Mouse (Mus musculus) hindbrain, embryonic 13.5 days (tissue): ENCODE results near the gene Rnf167. TPM values are rescaled to one million over a fixed set of nuclear protein-coding genes. Genes with fewer than 3 reads are reported as not detected.

ENCODE experiments used
- ATAC-seq: fragments of 200-750 bp; cut with Nextera tagmentation; 2 replicates; pipeline ENCODE4 v1.8.0; 2017; ENCODE audit warnings: moderate TSS enrichment; ENCODE audit not compliant: low FRiP score
- H3K27ac ChIP-seq: fragments of 300-500 bp; sonication (generic); 2 replicates; pipeline ENCODE4 v1.5.1; 2015; ENCODE audit warnings: inconsistent platforms, mild to moderate bottlenecking, moderate library complexity
- H3K27me3 ChIP-seq: fragments of 300-500 bp; sonication (generic); 2 replicates; pipeline ENCODE4 v1.6.1; 2015; ENCODE audit warnings: mild to moderate bottlenecking, inconsistent platforms
- H3K36me3 ChIP-seq: fragments of 300-500 bp; sonication (generic); 2 replicates; pipeline ENCODE4 v1.6.1; 2015; ENCODE audit warnings: mild to moderate bottlenecking, inconsistent platforms
- H3K4me1 ChIP-seq: fragments of 300-500 bp; sonication (generic); replicated peaks from 2 replicates; pipeline ENCODE4 v1.6.1; 2015; ENCODE audit warnings: inconsistent platforms
- H3K4me2 ChIP-seq: fragments of 300-500 bp; sonication (generic); 2 replicates; pipeline ENCODE4 v1.6.1; 2015; ENCODE audit warnings: inconsistent platforms, mild to moderate bottlenecking, moderate library complexity
- H3K4me3 ChIP-seq: fragments of 300-500 bp; sonication (generic); 2 replicates; pipeline ENCODE4 v1.5.1; 2015; ENCODE audit warnings: mild to moderate bottlenecking, inconsistent platforms
- H3K9ac ChIP-seq: fragments of 300-500 bp; sonication (generic); 2 replicates; pipeline ENCODE4 v1.6.1; 2015; ENCODE audit warnings: mild to moderate bottlenecking, inconsistent platforms
- H3K9me3 ChIP-seq: fragments of 300-500 bp; sonication (generic); 2 replicates; pipeline ENCODE4 v1.6.1; 2016; ENCODE audit warnings: inconsistent platforms
- WGBS: fragments of 180-500 bp; shearing (Covaris S2); methylation state at CpG from one replicate; pipeline ENCODE4 v1.1.7; 2015; 5-methylcytosine and 5-hydroxymethylcytosine counted together
- polyA plus RNA-seq: library from polyadenylated mRNA; unstranded; fragments of >200 nt; fragmentation: Nextera tagmentation; extraction: Ambion mirVana; gene quantifications from 2 replicates; pipeline ENCODE4 v1.2.1, GENCODE M21; 2015

Rnf167 gene
- polyA plus RNA-seq, 1 experiment from 2014 or later, result 109 TPM

DNA sequence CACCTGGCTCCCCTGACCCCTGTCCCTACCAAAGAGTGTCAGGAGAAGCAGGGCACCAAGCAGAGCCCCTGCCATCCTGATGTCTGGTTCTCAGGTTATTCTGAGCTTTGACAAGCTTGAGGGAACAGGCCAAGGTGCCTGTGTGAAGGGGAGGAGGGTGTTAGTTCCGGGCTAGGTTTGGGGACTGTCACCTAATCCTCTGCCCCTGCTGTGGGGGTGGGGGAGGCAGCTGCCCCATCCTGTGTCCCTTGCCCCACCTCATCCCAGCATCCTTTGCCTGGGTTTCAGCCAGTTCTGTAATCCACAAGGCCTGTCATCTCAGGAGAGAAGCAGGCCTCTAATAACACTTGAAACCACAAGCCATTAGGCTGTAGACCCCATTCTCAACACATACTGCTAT, 27.9 kb upstream of the Rnf167 start, which contains the start of gene Chrne:
Chrne (minus strand) TSS at position 116 of the 400 bp plus-strand sequence.
- ATAC-seq, result no peak

DNA sequence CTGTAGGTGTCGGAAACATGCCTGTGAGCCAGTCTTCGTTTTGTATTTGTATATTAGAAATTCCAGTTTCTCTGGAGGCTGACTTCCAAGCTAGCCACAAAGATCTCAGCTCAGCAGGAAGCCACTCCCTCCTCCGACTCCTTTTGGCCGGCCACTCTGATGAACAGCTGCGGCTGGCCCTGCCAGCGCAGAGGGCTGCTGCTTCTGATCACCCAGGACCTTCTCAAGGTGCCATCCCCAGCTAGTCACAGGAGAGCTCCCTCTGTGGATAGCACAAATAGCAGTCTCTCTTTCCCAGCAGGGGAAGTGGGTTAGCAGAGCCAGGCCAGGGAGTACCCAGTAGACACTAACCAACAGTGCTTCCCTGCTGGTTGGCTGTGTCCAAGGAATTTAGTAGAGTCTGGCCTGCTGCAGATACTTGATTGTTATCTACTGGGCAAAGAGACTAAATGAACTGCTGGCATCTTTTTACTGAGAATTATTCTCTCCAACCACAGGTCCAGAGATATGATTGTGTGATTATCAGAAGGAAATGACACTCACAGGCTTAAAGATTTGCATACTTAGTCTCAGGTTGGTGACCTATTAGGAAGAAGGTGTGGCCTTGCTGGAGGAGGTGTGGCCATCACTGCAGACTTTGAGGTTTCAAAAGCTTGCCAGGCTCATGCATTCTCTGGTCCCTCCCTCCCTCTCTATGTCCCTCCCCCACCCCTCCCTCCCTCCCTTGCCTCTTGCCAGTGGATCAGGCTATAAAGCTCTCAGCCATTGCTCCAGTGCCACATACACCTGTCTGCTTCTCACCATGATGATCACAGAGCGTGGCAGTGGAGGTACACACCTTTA, 24.8 kb upstream of the Rnf167 start:
- Histone ChIP-seq H3K36me3 (no peaks in the 10 kb centered on the region), H3K27ac (no peak overlapping the region), H3K9me3 (no peaks in the 10 kb centered on the region), H3K9ac (peak overlapping the region; percentile 36; the same call in 1 of the 2 replicates), H3K4me2 (no peak overlapping the region), H3K4me3 (no peak overlapping the region), H3K27me3 (no peaks in the 10 kb centered on the region), H3K4me1 (no peaks in the 10 kb centered on the region)
- WGBS, result 37% methylated on average over 7 of the region's 7 CpGs
- no peak for ATAC-seq

More for the DNA sequence above, 27.9 kb upstream of the Rnf167 start, which contains the start of gene Chrne:
- Histone ChIP-seq H3K4me1 (peaks cover 12% of the 10 kb centered on the region), H3K9me3 (no peaks in the 10 kb centered on the region), H3K4me3 (no peak within 1 kb of the TSS), H3K27me3 (peaks cover 22% of the 10 kb centered on the region), H3K27ac (no peak within 1 kb of the TSS), H3K36me3 (no peaks in the 10 kb centered on the region), H3K4me2 (no peak within 1 kb of the TSS), H3K9ac (no peak within 1 kb of the TSS)
- WGBS, result 47% methylated on average over 1 of the region's 1 CpGs

DNA sequence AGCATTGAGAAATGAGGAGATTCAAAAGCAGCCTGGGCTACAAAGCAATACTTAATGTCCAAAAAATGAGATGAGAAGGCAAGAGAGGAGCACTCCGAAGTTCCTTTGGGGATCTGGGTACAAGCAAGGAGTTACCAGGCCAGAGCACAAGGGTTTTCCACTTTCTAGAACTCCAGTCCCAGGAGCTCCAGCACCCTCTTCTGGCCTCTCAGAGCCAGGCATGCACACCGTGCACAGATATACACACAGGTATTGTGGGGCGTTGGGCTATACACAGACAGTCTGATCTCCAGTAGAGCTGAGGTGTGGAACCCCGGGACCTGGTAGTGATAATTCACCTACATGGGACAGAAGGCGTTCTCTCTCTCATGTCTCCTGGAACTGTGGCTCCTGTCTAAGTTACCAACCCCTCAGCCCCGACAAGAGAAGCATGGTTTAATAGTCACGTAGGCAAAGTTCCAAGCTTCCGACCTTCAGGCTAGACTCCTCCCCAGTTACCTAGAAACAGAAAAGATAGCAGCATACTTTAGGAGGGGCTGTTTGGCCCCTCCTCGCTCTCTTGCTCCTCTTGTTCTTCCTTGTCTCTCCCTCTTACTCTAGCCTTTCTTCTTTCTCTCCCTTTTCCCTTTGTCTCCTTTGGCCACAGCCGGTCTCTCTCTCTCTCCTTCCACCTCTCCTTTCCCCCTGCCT, 23.8 kb upstream of the Rnf167 start:
- H3K27me3 ChIP-seq, result no peaks in the 10 kb centered on the region
- no peak overlapping the region for H3K27ac ChIP-seq
- no peak for ATAC-seq
- no peak overlapping the region for H3K9ac ChIP-seq
- no peaks in the 10 kb centered on the region for H3K9me3 ChIP-seq
- no peak overlapping the region for H3K4me2 ChIP-seq
- no peak overlapping the region for H3K4me3 ChIP-seq
- no peaks in the 10 kb centered on the region for H3K4me1 ChIP-seq
- WGBS, result 85% methylated on average over 10 of the region's 10 CpGs
- H3K36me3 ChIP-seq, result no peaks in the 10 kb centered on the region

DNA sequence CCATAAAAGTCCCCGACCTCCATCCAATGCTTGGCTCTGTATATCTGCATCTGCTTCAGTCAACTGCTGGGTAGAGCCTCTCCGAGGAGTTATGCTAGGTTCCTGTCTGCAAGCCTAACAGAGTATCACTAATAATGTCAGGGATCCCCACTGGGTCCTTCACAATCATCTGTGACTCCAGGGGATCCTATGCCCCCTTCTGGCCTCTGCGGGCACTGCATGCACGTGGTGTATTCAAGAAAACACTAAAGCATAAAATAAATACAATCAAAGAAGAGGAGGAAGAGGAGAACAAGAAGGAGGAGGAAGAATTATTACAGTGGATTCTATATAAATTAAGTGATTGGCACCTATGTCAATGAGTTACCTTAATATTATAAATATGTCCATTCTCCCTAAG, 21.6 kb upstream of the Rnf167 start:
- no peaks in the 10 kb centered on the region for H3K36me3 ChIP-seq
- ATAC-seq, result no peak
- H3K4me1 ChIP-seq, result no peaks in the 10 kb centered on the region
- no peak overlapping the region for H3K4me2 ChIP-seq
- 50% methylated on average over 4 of the region's 4 CpGs for WGBS
- H3K27me3 ChIP-seq, result no peaks in the 10 kb centered on the region
- no peaks in the 10 kb centered on the region for H3K9me3 ChIP-seq
- no peak overlapping the region for H3K27ac ChIP-seq
- no peak overlapping the region for H3K9ac ChIP-seq
- no peak overlapping the region for H3K4me3 ChIP-seq

DNA sequence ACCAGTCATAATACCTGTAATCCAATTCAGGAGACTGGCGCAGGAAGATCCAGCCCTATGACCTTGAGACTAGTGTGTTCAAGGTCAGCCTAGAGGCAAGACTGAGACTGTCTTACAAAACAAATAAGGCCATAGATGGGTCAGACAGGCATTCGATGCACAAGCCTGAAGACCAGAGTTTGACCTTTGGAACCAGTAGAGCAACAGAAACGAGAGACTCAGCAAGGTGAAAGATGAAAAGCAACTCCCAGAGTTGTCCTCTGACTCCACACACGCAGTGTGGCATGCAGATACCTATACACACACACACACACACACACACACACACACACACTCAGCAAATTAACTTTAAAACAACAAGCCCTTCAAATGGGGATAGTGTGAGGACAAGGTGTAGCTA, 20.2 kb upstream of the Rnf167 start:
- H3K27me3 ChIP-seq, result no peaks in the 10 kb centered on the region
- H3K27ac ChIP-seq, result no peak overlapping the region
- H3K4me1 ChIP-seq, result no peaks in the 10 kb centered on the region
- no peaks in the 10 kb centered on the region for H3K9me3 ChIP-seq
- no peak for ATAC-seq
- no peak overlapping the region for H3K4me2 ChIP-seq
- no peak overlapping the region for H3K9ac ChIP-seq
- H3K4me3 ChIP-seq, result no peak overlapping the region
- WGBS, result 78% methylated on average over 4 of the region's 4 CpGs
- no peaks in the 10 kb centered on the region for H3K36me3 ChIP-seq

DNA sequence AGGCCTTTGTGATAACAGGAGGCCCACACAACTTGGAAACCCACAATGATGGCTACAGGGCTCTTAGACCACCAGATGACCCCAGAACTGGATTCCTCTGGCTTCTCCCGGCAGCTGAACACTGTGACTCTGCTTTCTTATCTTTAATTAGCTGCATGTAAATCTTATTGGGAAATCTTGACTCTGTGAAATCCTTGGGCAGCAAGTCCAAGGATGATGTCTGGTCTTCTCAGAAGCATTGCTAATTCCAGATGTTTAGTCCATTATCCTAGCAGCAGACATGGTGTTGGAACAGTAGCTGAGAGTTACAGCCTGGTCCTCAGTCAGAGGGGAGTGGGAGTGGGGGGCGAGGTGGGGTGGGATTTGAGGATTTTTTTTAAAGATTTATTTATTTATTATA, 18.6 kb upstream of the Rnf167 start:
- Histone ChIP-seq H3K36me3 (no peaks in the 10 kb centered on the region), H3K9ac (no peak overlapping the region), H3K4me1 (no peaks in the 10 kb centered on the region), H3K27ac (no peak overlapping the region), H3K4me2 (no peak overlapping the region), H3K27me3 (no peaks in the 10 kb centered on the region), H3K4me3 (no peak overlapping the region), H3K9me3 (no peaks in the 10 kb centered on the region)
- ATAC-seq, result no peak
- WGBS, result 81% methylated on average over 2 of the region's 2 CpGs

DNA sequence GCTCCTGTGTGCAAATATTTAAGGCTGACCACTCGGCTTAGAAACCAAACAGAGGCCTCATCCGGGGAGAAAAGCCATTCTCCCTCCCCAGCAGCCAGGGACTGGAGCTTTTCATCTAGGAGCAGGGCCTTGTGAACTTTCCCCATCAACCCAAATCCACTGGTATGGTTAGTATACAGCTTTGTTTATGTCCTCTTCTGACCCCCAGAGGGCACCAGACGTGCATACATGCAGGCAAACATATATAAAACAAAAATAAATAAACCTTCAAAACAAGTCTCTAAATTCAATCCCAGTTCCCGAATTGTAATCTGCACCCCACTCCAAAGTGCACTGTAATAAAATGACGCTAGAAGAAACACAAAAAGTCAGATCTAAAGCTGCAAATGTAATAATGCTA, 17.5 kb upstream of the Rnf167 start:
- no peaks in the 10 kb centered on the region for H3K27me3 ChIP-seq
- H3K4me1 ChIP-seq, result no peaks in the 10 kb centered on the region
- H3K27ac ChIP-seq, result no peak overlapping the region
- no peak for ATAC-seq
- no peak overlapping the region for H3K4me2 ChIP-seq
- no peaks in the 10 kb centered on the region for H3K36me3 ChIP-seq
- H3K9ac ChIP-seq, result no peak overlapping the region
- WGBS, result 57% methylated on average over 5 of the region's 5 CpGs
- no peak overlapping the region for H3K4me3 ChIP-seq
- no peaks in the 10 kb centered on the region for H3K9me3 ChIP-seq

DNA sequence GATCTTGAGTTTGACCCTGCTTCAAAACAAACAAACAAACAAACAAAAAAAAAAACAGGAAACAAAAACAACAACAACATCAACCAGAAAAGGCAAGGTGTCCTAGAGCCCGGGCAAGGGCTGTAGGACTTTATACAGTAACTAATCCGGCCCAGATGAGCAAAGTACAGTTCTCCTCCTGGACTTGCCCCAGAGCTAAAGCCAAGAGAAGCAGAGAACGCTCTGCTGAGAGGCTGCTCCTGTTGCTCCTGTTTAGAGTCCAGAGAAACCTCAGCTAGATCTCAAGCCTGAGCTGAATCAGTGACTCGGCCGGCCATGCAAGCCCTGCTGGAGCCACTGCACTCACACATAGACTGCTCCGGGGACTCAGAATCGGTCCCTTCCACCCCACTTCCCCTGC, 16.9 kb upstream of the Rnf167 start:
- no peak overlapping the region for H3K4me3 ChIP-seq
- H3K9me3 ChIP-seq, result no peaks in the 10 kb centered on the region
- no peak for ATAC-seq
- H3K27me3 ChIP-seq, result no peaks in the 10 kb centered on the region
- no peak overlapping the region for H3K27ac ChIP-seq
- H3K36me3 ChIP-seq, result no peaks in the 10 kb centered on the region
- 74% methylated on average over 7 of the region's 7 CpGs for WGBS
- H3K9ac ChIP-seq, result no peak overlapping the region
- H3K4me1 ChIP-seq, result no peaks in the 10 kb centered on the region
- H3K4me2 ChIP-seq, result no peak overlapping the region

DNA sequence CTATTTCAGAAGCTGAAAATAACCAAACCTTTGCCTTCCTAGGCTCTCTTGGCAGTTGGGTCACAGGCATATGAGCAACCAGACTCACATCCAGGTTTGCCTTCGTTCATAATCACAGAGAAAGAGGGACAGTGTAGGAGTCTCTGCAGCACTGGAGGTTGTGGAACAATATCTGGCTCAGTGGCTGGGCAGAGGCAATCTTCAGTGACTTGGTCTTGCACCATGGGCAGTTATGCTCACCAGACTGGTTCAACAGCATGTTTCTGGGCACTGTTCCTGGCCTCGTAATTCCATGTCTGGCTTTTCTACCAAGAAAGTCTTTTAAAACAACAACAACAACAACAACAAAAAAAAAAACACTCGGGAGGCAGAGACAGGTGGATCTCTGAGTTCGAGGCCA, 11.4 kb upstream of the Rnf167 start:
- no peak overlapping the region for H3K27ac ChIP-seq
- no peaks in the 10 kb centered on the region for H3K36me3 ChIP-seq
- H3K9me3 ChIP-seq, result no peaks in the 10 kb centered on the region
- ATAC-seq, result no peak
- H3K4me2 ChIP-seq, result no peak overlapping the region
- H3K4me1 ChIP-seq, result no peaks in the 10 kb centered on the region
- 84% methylated on average over 4 of the region's 4 CpGs for WGBS
- H3K9ac ChIP-seq, result no peak overlapping the region
- 0 out of 2 replicates have a peak, but pooled peaks cover 3% of the 10 kb centered on the region for H3K27me3 ChIP-seq
- no peak overlapping the region for H3K4me3 ChIP-seq

DNA sequence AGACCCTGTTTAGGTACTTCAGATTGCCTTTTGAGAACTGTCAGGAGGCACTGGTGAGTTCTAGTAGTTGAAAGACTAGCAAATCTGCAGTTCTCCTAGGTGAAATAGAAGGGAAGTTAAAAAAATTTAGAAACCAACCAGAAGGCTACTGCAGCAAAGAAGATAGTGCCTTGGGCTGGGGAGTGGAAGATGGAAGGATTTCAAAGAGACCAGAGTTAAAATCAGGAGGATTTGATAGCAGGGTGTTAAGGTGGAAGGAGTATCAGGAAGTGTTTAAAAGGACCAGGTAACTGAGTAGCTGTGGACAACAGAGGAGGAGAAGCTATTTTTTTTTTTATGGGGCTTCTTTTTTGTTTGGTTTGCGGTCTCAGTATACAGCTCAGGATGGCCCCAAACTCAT, 9.3 kb upstream of the Rnf167 start:
- Histone ChIP-seq H3K9me3 (no peaks in the 10 kb centered on the region), H3K4me1 (no peaks in the 10 kb centered on the region), H3K4me3 (no peak overlapping the region), H3K36me3 (peaks cover 5% of the 10 kb centered on the region), H3K4me2 (no peak overlapping the region), H3K27ac (no peak overlapping the region), H3K9ac (no peak overlapping the region), H3K27me3 (0 out of 2 replicates have a peak, but pooled peaks cover 3% of the 10 kb centered on the region)
- ATAC-seq, result no peak
- 91% methylated on average over 1 of the region's 1 CpGs for WGBS

DNA sequence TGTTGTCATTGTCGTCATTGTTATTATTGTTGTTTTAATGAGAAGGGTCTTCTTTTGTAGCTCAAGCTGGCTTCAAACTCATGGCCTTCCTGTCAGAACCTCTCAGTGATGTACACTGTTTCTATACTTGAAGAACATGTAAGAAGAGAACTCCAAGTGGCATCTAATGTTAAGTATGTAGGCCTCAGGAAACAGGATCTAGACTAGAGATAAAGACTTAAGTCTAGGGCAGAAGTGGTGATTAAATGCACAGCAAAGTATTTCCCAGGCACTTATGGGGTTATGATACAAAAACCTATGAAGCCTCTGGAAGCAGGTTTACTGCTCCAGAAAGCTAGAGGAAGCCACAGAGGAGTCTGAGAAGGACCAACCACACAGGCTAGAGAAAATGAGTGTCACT, 8.7 kb upstream of the Rnf167 start:
- WGBS, result 80% methylated on average over 1 of the region's 1 CpGs
- H3K27me3 ChIP-seq, result 0 out of 2 replicates have a peak, but pooled peaks cover 3% of the 10 kb centered on the region
- no peak for ATAC-seq
- H3K4me3 ChIP-seq, result no peak overlapping the region
- no peaks in the 10 kb centered on the region for H3K4me1 ChIP-seq
- no peak overlapping the region for H3K27ac ChIP-seq
- no peak overlapping the region for H3K9ac ChIP-seq
- H3K4me2 ChIP-seq, result no peak overlapping the region
- peaks cover 10% of the 10 kb centered on the region for H3K36me3 ChIP-seq
- no peaks in the 10 kb centered on the region for H3K9me3 ChIP-seq

DNA sequence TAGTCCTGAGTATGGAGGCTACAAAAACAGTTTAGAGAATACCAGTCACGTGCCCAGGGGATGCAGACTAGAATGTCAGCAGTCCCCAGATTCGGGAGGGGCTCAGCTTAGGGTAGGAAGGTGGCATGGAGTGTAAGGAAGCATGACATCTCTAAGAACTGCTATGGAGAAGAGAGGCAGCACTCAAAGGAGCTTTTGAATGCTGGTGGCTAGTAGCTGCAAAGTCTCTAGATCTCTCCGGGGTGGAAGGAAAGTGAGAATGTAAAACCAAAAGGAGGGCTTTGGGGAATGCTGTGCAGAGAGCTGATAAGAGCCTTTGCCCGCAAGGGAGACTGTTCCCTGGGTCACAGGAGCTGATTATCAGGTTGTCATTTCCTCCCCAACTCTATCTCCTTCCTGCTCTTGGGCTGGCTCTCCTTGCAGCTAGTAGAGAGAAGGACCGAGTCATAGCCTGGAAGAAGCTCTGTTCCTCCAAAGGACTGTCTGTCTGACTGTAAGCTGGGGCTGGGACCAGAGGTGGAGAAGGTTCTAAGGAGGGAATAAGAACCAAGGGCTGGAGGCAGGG, 8.2 kb upstream of the Rnf167 start, which contains the start of gene Gp1ba:
Gp1ba (plus strand) TSS at position 409 of the 565 bp plus-strand sequence.
- Histone ChIP-seq H3K4me2 (no peak within 1 kb of the TSS), H3K4me3 (no peak within 1 kb of the TSS), H3K9ac (no peak within 1 kb of the TSS), H3K9me3 (no peaks in the 10 kb centered on the region), H3K36me3 (peaks cover 14% of the 10 kb centered on the region), H3K27ac (no peak within 1 kb of the TSS), H3K27me3 (0 out of 2 replicates have a peak, but pooled peaks cover 3% of the 10 kb centered on the region), H3K4me1 (no peaks in the 10 kb centered on the region)
- 58% methylated on average over 5 of the region's 5 CpGs for WGBS
- no peak for ATAC-seq
